Mouse (Mus musculus) lung, postnatal 0 days (tissue): Measurements from ENCODE around the gene Acoxl. TPM values are rescaled to one million over a fixed set of nuclear protein-coding genes. Genes with fewer than 3 reads are reported as not detected.
A peak's percentile ranks its signal among the peaks of the same experiment; 100 is the strongest.

Experiments
- ATAC-seq: fragments of 200-750 bp; cut with Nextera tagmentation; 2 replicates; pipeline ENCODE4 v1.8.0; 2017; ENCODE audit warnings: moderate library complexity
- DNase-seq: peaks from one replicate; pipeline ENCODE4 v3.0.0-alpha.2; 2016; ENCODE audit warnings: low spot score
- H3K27ac ChIP-seq: fragments of 300-500 bp; sonication (generic); 2 replicates; pipeline ENCODE4 v1.5.1; 2014; ENCODE audit warnings: antibody characterized with exemption, mild to moderate bottlenecking, low read length, mixed read lengths
- H3K27me3 ChIP-seq: fragments of 300-500 bp; sonication (generic); replicated peaks from 2 replicates; pipeline ENCODE4 v1.6.1; 2014; ENCODE audit warnings: low read length, mixed read lengths; ENCODE audit not compliant: insufficient read depth
- H3K36me3 ChIP-seq: fragments of 300-500 bp; sonication (generic); 2 replicates; pipeline ENCODE4 v1.6.1; 2014; ENCODE audit warnings: low read length, mixed read lengths; ENCODE audit not compliant: insufficient read depth
- H3K4me1 ChIP-seq: fragments of 300-500 bp; sonication (generic); 2 replicates; pipeline ENCODE4 v1.6.1; 2014; ENCODE audit warnings: antibody characterized with exemption, low read depth, low read length, mixed read lengths; ENCODE audit not compliant: insufficient read depth
- H3K4me2 ChIP-seq: fragments of 300-500 bp; sonication (generic); replicated peaks from 2 replicates; pipeline ENCODE4 v1.6.1; 2014; ENCODE audit warnings: low read depth, mild to moderate bottlenecking, low read length, moderate library complexity, mixed read lengths
- H3K4me3 ChIP-seq: fragments of 300-500 bp; sonication (generic); 2 replicates; pipeline ENCODE4 v1.5.1; 2014; ENCODE audit warnings: low read depth, low read length
- H3K9ac ChIP-seq: fragments of 300-500 bp; sonication (generic); replicated peaks from 2 replicates; pipeline ENCODE4 v1.6.1; 2014; ENCODE audit warnings: low read depth, mild to moderate bottlenecking
- H3K9me3 ChIP-seq: fragments of 300-500 bp; sonication (generic); 2 replicates; pipeline ENCODE4 v1.6.1; 2016; ENCODE audit warnings: low read length, mixed read lengths
- CTCF ChIP-seq: IDR thresholded peaks from 2 replicates; pipeline ENCODE4 v1.5.1; 2016; ENCODE audit warnings: antibody characterized with exemption, mild to moderate bottlenecking
- EP300 ChIP-seq: IDR thresholded peaks from 2 replicates; pipeline ENCODE4 v1.6.1; 2016; ENCODE audit warnings: antibody characterized with exemption, mild to moderate bottlenecking, control low read depth
- WGBS: fragments of 180-500 bp; shearing (Covaris S2); extraction: QIAGEN DNeasy Blood & Tissue Kit; methylation state at CpG from one replicate; pipeline ENCODE4 v1.1.7; 2014; 5-methylcytosine and 5-hydroxymethylcytosine counted together
- polyA plus RNA-seq: library from polyadenylated mRNA; unstranded; fragments of >200 nt; fragmentation: Nextera tagmentation; extraction: Ambion mirVana; gene quantifications from 2 replicates; pipeline ENCODE4 v1.2.1, GENCODE M21; 2015

The Acoxl gene
- polyA plus RNA-seq, 1 experiment from 2014 or later, result 17.0 TPM

DNA sequence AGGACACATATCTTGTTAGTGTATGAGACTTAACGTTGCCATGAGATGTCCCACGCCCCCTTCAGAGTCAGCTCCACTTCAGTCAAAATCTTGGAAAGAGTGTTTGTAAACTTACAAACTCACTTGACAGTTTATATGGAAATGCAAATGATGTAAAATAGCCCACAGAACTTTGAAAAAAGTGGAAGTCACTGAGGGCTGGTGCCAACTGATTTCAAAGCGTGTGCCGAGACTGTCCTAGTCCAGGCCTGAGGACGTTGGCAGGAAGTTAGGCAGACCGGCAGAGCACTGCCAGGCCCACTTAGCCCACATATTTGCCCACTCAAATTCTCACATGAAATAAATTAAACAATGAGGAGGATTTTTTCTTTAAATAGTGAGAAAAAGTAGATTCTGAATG is 221.5 kb downstream of the Acoxl start:
- no peak overlapping the region for H3K9ac ChIP-seq
- 31% methylated on average over 6 of the region's 6 CpGs for WGBS
- DNase-seq (peak; percentile 16), ATAC-seq (peak; percentile 34; the same call in 1 of the 2 replicates)
- no peak overlapping the region for H3K27ac ChIP-seq
- no peak overlapping the region for H3K4me3 ChIP-seq
- TF ChIP-seq CTCF, result no peak
- TF ChIP-seq EP300, result no peak
- no peaks in the 10 kb centered on the region for H3K4me1 ChIP-seq
- no peak overlapping the region for H3K4me2 ChIP-seq
- H3K27me3 ChIP-seq, result no peaks in the 10 kb centered on the region
- no peaks in the 10 kb centered on the region for H3K36me3 ChIP-seq
- H3K9me3 ChIP-seq, result no peaks in the 10 kb centered on the region

DNA sequence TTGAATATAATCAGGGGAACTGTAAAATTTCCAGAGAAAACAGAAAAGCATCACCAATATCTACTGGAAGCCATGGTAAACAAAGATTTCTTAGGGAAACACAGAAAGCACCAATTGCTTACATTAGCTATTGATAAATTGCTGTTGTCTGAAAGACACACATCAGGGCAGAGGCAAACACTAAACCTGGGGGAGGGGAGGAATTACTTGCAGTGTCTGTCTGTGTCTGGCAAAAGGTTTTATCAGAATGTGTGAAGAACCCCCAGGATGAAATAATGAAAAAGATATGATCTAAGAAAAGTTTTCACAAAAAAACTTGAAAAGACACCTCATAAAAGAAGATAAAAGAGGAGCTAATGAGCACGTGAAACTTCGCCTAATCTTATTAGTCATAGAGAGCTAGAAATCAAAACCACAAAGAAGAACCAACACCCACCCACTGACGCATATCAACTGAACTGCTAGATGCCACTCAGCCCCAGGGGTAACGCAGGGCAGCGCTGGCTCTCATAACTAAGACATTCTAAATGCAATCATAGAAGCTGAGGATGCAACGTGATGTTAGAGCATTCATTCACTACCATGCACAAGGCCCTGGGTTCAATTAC is 222.1 kb downstream of the Acoxl start:
- no peak for DNase-seq
- TF ChIP-seq EP300, result no peak
- no peak for TF ChIP-seq CTCF
- WGBS, result 52% methylated on average over 6 of the region's 6 CpGs

GRCm38 (mm10) chr2:128061491-128061890 is 222.8 kb downstream of the Acoxl start:
- Histone ChIP-seq H3K9me3 (no peaks in the 10 kb centered on the region), H3K9ac (no peak overlapping the region), H3K4me3 (no peak overlapping the region), H3K4me1 (no peaks in the 10 kb centered on the region), H3K27me3 (no peaks in the 10 kb centered on the region), H3K27ac (no peak overlapping the region), H3K4me2 (no peak overlapping the region), H3K36me3 (no peaks in the 10 kb centered on the region)
- peak; percentile 54 for DNase-seq
- WGBS, result 58% methylated on average over 7 of the region's 7 CpGs
- TF ChIP-seq CTCF (no peak), EP300 (no peak)
- peak; percentile 83 for ATAC-seq

More for the DNA sequence above, 222.1 kb downstream of the Acoxl start:
- Histone ChIP-seq H3K9ac (no peak overlapping the region), H3K4me1 (no peaks in the 10 kb centered on the region), H3K27ac (no peak overlapping the region), H3K27me3 (no peaks in the 10 kb centered on the region), H3K9me3 (no peaks in the 10 kb centered on the region), H3K36me3 (no peaks in the 10 kb centered on the region), H3K4me3 (no peak overlapping the region), H3K4me2 (no peak overlapping the region)
- ATAC-seq, result peak; percentile 31

DNA sequence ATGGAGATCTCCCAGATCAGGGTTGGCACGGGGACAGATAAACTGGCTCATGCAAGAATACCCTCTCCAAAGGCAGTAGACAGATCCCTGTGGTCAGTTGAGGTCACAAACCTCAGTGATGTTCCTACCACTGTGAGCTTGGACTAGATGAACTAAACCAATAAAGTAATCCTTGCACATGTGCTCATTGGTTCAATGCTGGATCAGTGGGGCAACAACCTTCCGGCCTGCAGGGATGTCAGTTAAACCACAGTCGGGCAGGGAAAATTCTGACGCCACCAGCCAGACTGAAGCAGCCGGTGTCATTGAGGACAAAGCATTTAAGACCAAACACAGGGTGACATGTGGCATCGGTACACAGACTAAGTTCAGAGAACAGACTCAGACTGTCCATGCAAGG is 224.1 kb downstream of the Acoxl start:
- ATAC-seq, result no peak
- WGBS, result 88% methylated on average over 6 of the region's 6 CpGs

GRCm38 (mm10) chr2:128065013-128065412 is 226.3 kb downstream of the Acoxl start:
- no peak for TF ChIP-seq EP300
- Histone ChIP-seq H3K4me2 (no peak overlapping the region), H3K27ac (no peak overlapping the region), H3K9me3 (no peaks in the 10 kb centered on the region), H3K4me3 (no peak overlapping the region), H3K36me3 (no peaks in the 10 kb centered on the region), H3K9ac (no peak overlapping the region), H3K27me3 (no peaks in the 10 kb centered on the region), H3K4me1 (no peaks in the 10 kb centered on the region)
- ATAC-seq (no peak), DNase-seq (no peak)
- WGBS, result 79% methylated on average over 2 of the region's 2 CpGs

More for the DNA sequence above, 224.1 kb downstream of the Acoxl start:
- Histone ChIP-seq H3K27ac (no peak overlapping the region), H3K4me3 (no peak overlapping the region), H3K36me3 (no peaks in the 10 kb centered on the region), H3K9ac (no peak overlapping the region), H3K4me2 (no peak overlapping the region), H3K4me1 (no peaks in the 10 kb centered on the region), H3K27me3 (no peaks in the 10 kb centered on the region), H3K9me3 (no peaks in the 10 kb centered on the region)
- TF ChIP-seq CTCF (no peak), EP300 (no peak)
- no peak for DNase-seq

- H3K27me3 ChIP-seq, result no peaks in the 10 kb centered on the region
- H3K9ac ChIP-seq, result no peak overlapping the region
- TF ChIP-seq CTCF (no peak), EP300 (no peak)
- ATAC-seq (no peak), DNase-seq (peak; percentile 7)
- H3K4me2 ChIP-seq, result no peak overlapping the region
- no peaks in the 10 kb centered on the region for H3K4me1 ChIP-seq
- H3K36me3 ChIP-seq, result no peaks in the 10 kb centered on the region
- H3K27ac ChIP-seq, result no peak overlapping the region
- WGBS, result 77% methylated on average over 2 of the region's 2 CpGs
- H3K9me3 ChIP-seq, result no peaks in the 10 kb centered on the region
- no peak overlapping the region for H3K4me3 ChIP-seq
Observed at GRCm38 (mm10) chr2:128065576-128065975, 226.9 kb downstream of the Acoxl start.

DNA sequence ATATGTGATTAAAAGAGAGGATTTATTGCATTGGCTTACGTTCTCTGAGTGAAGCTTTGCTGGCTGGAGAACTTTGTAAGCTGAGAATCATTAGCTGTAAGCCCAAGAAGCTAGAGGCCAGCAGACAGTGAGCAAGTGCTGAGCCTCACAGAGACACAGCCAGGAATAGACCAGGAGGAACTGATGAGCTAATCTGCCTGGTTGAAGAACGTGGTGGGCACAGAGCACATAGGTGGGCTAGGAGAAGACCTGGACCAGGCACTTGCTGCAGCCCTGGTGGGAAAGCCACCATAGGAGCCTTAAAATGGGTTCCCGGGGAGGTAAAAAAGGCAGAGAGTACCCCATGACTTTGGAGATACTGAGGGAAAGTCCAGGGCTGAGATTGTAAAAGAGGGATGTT is 228.5 kb downstream of the Acoxl start:
- Histone ChIP-seq H3K9me3 (no peaks in the 10 kb centered on the region), H3K4me2 (no peak overlapping the region), H3K36me3 (no peaks in the 10 kb centered on the region), H3K4me3 (no peak overlapping the region), H3K27me3 (no peaks in the 10 kb centered on the region), H3K9ac (no peak overlapping the region), H3K27ac (no peak overlapping the region), H3K4me1 (no peaks in the 10 kb centered on the region)
- no peak for DNase-seq
- WGBS, result 82% methylated on average over 3 of the region's 3 CpGs
- no peak for ATAC-seq
- TF ChIP-seq CTCF, result no peak
- no peak for TF ChIP-seq EP300
